Comparison of ENCODE assay signal across 8 mouse cellular contexts in genomic region chr9:119181241-119181728, GRCm38 (mm10). TPM values are rescaled to one million over a fixed set of nuclear protein-coding genes. Genes with fewer than 3 reads are reported as not detected.
DNase-seq lines count a peak whose midpoint lies in the region; ATAC-seq and TF ChIP-seq lines count a peak whose summit lies in the region.
"Had no signal": no experiment of that assay in that cellular context is flagged by ENCODE, and none has a peak within 500 bp of the region (broad histone marks: within the 10 kb centered on the region; RNA-seq: fewer than 3 reads in every experiment).

No protein-coding gene starts in this region.

- no peaks in the 10 kb centered on the region for H3K9me3 ChIP-seq in kidney, embryonic 15.5 days (replicated peaks)
- H3K9me3 ChIP-seq in lung, embryonic 14.5 days (ENCODE audit: low read depth, low read length), result no peaks in the 10 kb centered on the region

- WGBS in kidney, embryonic 15.5 days, result 29% methylated on average over 3 of the region's 3 CpGs
- 6% methylated on average over 3 of the region's 3 CpGs for WGBS in lung, embryonic 14.5 days

- TF ChIP-seq CTCF in lung, embryonic 14.5 days (IDR thresholded peaks at IDR 0.05; ENCODE audit: low read depth), result no peak

- H3K9ac ChIP-seq in kidney, embryonic 15.5 days, result no peak overlapping the region
- no peak overlapping the region for H3K9ac ChIP-seq in lung, embryonic 14.5 days

- no peak for ATAC-seq in kidney, embryonic 15.5 days (replicated peaks; ENCODE audit: low FRiP score)
- ATAC-seq in lung, embryonic 14.5 days (ENCODE audit: insufficient read depth), result peak; percentile 79

- peaks cover 10% of the 10 kb centered on the region; the same call in 1 of the 2 replicates for H3K4me1 ChIP-seq in kidney, embryonic 15.5 days
- 0 out of 2 replicates have a peak, but pooled peaks cover 10% of the 10 kb centered on the region for H3K4me1 ChIP-seq in lung, embryonic 14.5 days (ENCODE audit: insufficient read depth)

- no peak overlapping the region for H3K4me2 ChIP-seq in kidney, embryonic 15.5 days
- H3K4me2 ChIP-seq in lung, embryonic 14.5 days, result no peak overlapping the region

- H3K27ac ChIP-seq in kidney, embryonic 15.5 days, result no peak overlapping the region
- no peak overlapping the region for H3K27ac ChIP-seq in lung, embryonic 14.5 days (ENCODE audit: low read depth)

- DNase-seq in kidney, adult 11 months, result peak; percentile 73
- peak; percentile 90 for DNase-seq in adipocyte (ENCODE audit: low spot score)
- peak; percentile 19 for DNase-seq in gastrocnemius, postnatal 10 days
- DNase-seq in lung, embryonic 14.5 days, result peak; percentile 89
- no peak for DNase-seq in adrenal gland, adult 8-10 months
- no peak for DNase-seq in cerebellum, adult 11 months

- no peaks in the 10 kb centered on the region for H3K36me3 ChIP-seq in kidney, embryonic 15.5 days
- no peaks in the 10 kb centered on the region for H3K36me3 ChIP-seq in lung, embryonic 14.5 days (ENCODE audit: insufficient read depth)

- no peaks in the 10 kb centered on the region for H3K27me3 ChIP-seq in kidney, embryonic 15.5 days
- no peaks in the 10 kb centered on the region for H3K27me3 ChIP-seq in lung, embryonic 14.5 days (ENCODE audit: insufficient read depth, low read length)

- H3K4me3 ChIP-seq in kidney, embryonic 15.5 days (replicated peaks), result no peak overlapping the region
- H3K4me3 ChIP-seq in lung, embryonic 14.5 days (ENCODE audit: low read depth, low read length), result no peak overlapping the region

RNA-seq across cellular contexts. Expression of gene Gm47289, which starts 22.3 kb away (rescaled TPM):
- not detected in 2 replicates for polyA plus RNA-seq in kidney, embryonic 15.5 days (2015; fragmentation: Nextera tagmentation; extraction: Ambion mirVana)
- not detected for total RNA-seq in gastrocnemius, postnatal 10 days (2021)
- not detected in 2 replicates for polyA plus RNA-seq in lung, embryonic 14.5 days (2014; fragmentation: Nextera tagmentation; extraction: Ambion mirVana)
- total RNA-seq in adrenal gland, adult 8-10 months (2022), result not detected
- polyA plus RNA-seq: embryonic facial prominence, embryonic 11.5 days had no signal

RNA-seq across cellular contexts. Expression of gene Acaa1b, which starts 24.4 kb away (rescaled TPM):
- 26.9 and 30.5 TPM in 2 replicates for polyA plus RNA-seq in kidney, embryonic 15.5 days (2015; fragmentation: Nextera tagmentation; extraction: Ambion mirVana)
- total RNA-seq in gastrocnemius, postnatal 10 days (2021), result 1 to 10 TPM; 1.1 to 1.9 TPM
- 0.92 and 0.95 TPM in 2 replicates for polyA plus RNA-seq in lung, embryonic 14.5 days (2014; fragmentation: Nextera tagmentation; extraction: Ambion mirVana)
- total RNA-seq in adrenal gland, adult 8-10 months (2022), result 10 to 100 TPM in 2 of 4 experiments, 1 to 10 TPM in 2; 5.5 to 13.8 (median 9.8) TPM

RNA-seq across cellular contexts. Expression of gene Slc22a13, which starts 27.6 kb away (rescaled TPM):
- polyA plus RNA-seq in kidney, embryonic 15.5 days (2015; fragmentation: Nextera tagmentation; extraction: Ambion mirVana), result 7.6 and 9.8 TPM in 2 replicates
- not detected for total RNA-seq in gastrocnemius, postnatal 10 days (2021)
- polyA plus RNA-seq in lung, embryonic 14.5 days (2014; fragmentation: Nextera tagmentation; extraction: Ambion mirVana), result not detected in 2 replicates
- total RNA-seq in adrenal gland, adult 8-10 months (2022), result not detected
- polyA plus RNA-seq: embryonic facial prominence, embryonic 11.5 days had no signal

Comparison
In these comparisons a context has a peak if more than half of its experiments do, and no peak if none do; other contexts are left out.
1. DNase-seq: peak in kidney, adult 11 months (single experiment), adipocyte (single experiment), gastrocnemius, postnatal 10 days (single experiment) and lung, embryonic 14.5 days (single experiment); none in adrenal gland, adult 8-10 months (single experiment) and cerebellum, adult 11 months (single experiment).